Mouse (Mus musculus) kidney, postnatal 36 days (tissue): ENCODE data around the gene Itga11.
"Not testable (repeated sequence)": the region's sequence is repeated elsewhere in the genome, so short reads cannot be mapped to it uniquely, and the experiment has no call there.

Experiments
- DNase-seq, 2 experiments: peaks; one replicate each; pipeline ENCODE4 v3.0.0; 2021 to 2022; ENCODE audit warnings: mixed read lengths in 2 of 2

Itga11 gene

DNA sequence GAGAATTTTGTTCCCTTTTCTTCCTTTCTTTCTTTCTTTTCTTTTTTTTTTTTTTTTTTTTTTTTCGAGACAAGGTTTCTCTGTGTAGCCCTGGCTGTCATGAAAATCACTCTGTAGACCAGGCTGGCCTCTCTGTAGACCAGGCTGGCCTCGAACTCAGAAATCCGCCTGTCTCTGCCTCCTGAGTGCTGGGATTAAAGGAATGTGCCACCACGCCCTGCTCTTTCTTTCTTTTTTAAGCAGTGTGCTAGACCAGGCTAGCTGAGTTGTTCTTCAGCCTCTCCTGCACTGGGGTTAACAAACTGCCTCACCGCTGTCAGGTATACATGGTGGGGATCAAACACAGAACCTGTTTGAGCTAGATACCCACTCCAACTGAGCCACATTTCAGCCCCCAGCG is 142.3 kb downstream of the Itga11 start:
- not testable (repeated sequence) for DNase-seq

DNA sequence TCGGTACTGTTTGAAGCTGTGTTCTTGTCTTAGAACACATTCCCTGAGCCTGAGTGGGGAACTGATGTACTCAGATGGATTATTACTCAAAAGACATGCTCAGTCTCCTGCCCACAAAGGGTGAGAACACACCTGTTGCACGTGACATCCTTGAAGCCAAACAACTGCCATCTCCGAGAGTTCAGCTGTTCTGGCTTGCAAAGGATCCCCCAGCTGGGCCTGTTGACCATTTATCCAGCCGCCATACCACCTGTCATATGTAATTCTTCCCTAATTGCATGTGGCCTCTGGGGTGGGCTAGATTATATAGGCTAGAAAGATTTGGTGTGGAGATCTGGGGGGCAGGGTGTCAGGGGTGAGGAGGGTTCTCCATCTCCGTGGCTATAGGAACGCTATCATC is 143.2 kb downstream of the Itga11 start:
- DNase-seq: no peak

DNA sequence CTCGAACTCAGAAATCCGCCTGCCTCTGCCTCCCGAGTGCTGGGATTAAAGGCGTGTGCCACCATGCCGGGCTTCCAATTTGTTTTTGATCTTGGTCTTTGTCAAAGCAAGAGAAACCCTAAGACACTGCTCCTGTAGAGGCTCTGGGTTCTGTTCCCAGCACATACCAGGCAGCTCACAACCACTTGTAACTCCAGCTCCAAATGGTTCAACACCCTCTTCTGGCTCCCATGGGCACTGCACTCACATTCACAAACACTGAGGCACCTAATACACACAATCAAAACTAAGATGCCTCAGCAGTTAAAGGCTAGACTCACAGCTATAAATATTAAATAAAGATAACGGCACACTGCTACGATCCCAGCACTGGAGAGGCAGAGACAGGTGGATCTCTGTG is 144.2 kb downstream of the Itga11 start:
- no peak for DNase-seq

DNA sequence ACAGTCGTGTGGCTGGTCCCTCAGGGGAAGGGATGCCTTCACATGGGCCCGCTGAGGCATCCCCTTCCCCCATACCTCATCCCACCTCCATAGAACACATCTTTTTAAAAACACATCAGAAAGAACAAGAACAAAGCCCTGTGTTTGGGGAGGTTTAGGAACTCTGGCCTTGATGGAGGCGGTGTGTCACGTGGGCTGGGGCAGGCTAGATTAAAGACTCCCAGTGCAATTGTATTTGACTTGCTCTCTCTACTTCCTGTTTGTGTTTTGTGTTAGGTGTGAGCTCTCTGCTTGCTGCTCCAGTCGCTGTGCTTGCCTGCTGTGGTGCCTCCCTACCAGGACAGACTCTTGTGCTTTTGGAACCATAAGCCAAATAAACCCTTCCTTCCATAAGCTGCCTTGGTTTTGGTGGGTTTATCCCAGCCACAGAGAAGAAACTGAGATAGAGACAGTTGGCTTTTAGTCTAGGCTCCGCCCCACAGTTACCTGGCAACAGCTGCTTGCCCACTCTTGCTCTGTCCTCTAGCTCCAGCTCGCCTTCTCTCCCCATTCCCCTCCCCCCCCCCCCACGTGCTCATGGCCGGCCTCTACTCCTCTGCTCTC is 148.3 kb downstream of the Itga11 start:
- DNase-seq: no peak

DNA sequence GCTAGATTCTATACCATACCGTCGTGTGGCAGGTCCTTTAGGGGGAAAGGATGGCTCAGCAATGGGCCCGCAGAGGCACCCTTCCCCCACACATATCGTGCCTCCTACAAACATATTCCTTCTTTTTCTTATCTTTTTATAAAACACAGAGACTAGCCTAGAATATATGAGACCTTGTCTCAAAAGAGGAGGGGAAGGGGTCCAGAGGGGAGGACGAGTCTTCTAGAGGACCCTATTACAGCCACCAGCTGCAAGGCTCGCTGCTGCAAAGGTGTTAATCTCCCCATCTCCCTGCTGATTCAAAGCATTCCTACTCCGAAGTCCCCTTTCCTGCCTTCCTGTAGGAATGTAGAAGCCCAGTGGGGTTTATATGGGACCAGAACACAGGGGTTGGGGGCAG is 148.8 kb downstream of the Itga11 start:
- no peak for DNase-seq

DNA sequence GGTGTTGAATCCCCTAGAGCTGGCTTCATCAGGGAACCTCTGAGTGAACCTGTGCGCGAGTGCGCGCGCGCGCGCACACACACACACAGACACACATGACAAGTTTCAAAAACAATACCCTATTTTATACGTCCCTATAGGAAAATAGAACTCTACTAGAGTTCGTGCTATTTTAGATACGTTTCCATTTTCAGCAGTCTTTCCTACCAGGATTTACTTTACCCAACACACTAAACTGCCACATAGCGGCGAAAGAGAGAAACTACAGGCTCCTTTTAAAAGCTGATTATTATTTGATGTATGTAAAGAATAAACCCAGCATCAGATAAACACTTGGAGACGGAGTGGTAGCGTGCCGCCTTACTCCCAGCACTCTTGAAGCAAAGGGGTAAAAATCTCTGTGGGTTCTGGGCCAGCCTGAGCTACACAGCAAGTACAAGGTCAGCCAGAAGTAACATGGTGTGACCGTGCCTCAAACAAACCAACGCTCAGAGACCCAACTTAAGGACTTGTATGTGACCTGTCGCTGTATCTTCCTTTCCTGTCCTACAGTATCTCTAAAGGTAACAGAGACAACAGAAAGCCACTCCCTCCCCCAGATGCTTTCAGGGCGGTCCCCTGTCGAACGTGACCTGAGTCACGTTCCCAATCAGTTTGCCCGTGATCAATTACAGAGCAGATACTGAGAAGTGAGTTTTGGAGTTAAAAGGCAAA is 150.5 kb downstream of the Itga11 start:
- peak in 1 of 2 experiments; percentile 34 for DNase-seq

DNA sequence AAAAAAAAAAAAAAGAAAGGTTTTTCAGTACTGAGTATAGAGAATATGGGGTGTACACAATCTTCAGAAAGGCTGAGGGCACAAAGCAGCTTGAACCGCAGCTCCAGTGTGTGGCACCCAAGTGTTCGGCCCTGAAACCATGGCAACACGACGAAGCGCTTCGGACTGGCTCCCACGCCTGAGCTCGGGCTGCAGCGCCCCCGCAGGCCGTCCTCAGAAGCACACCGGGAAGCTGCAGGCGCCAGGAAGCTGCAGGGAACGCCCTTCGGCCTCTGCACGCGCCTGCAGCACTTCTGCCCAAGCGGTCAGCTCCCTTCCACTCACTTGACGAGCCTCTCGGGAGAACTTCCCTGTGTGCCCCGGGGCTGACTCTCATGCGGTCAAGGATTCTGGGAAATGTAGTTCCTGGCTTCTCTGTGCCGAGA is 151.0 kb downstream of the Itga11 start:
- DNase-seq: peak; percentile 99

DNA sequence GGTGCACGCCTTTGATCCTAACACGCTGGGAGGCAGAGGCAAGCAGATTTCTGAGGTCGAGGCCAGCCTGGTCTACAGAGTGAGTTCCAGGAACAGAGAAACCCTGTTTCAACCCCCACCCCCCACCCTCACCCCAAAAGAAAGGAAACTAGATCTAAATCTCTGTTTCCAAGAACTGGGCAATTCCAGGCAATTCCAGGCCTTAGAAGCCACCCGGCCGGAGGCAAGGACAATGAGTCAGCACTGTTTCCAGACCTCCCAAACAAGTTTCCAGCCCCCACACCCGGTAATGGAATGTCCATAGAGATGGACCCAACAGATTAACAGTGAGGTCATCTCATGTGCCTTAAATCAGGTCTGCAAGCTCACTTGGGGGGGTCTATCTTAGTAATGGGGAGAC is 152.3 kb downstream of the Itga11 start:
- DNase-seq: no peak
